Mouse (Mus musculus): ENCODE measurements at regions not wholly inside any gene's neighbourhood (a gene's known extent, or its start where the extent isn't known, plus 50 kb on each side); places are given as distances from the start of the nearest gene placed in this dataset.
A peak's percentile ranks its signal among the peaks of the same experiment; 100 is the strongest.

DNA sequence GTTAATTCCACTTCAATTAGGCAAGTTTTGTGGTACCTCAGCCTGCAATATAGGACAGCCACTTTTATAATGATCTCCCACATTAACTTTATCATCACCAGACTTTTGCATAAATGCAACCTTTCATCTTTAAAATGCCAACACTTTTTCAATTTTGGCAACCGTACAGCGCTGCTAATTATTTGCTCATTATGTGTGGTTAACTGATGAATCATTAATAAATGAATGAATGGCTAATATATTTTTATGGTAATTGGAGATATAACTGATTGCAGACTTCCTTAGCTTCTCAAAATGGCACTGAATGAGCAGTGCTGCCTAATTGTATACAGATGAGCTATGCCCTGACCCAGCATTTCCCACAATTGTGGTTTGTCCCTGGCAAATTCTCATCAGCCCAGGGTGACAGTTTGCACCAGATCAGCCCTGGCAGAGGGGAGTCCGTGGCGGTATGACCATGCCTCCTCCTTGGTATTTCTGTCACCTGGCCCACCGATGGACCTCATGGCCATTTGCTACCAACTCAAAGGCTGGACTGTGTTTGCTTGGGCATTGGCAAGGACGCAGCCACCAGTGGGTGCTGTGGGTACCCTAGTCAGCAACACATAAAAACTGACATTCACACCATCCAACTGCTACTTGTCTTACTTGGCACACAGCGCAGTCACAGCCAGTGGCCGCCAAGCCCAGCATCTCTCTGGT, 173.7 kb upstream of the Lmo4 start:
- DNase-seq, result no peak

DNA sequence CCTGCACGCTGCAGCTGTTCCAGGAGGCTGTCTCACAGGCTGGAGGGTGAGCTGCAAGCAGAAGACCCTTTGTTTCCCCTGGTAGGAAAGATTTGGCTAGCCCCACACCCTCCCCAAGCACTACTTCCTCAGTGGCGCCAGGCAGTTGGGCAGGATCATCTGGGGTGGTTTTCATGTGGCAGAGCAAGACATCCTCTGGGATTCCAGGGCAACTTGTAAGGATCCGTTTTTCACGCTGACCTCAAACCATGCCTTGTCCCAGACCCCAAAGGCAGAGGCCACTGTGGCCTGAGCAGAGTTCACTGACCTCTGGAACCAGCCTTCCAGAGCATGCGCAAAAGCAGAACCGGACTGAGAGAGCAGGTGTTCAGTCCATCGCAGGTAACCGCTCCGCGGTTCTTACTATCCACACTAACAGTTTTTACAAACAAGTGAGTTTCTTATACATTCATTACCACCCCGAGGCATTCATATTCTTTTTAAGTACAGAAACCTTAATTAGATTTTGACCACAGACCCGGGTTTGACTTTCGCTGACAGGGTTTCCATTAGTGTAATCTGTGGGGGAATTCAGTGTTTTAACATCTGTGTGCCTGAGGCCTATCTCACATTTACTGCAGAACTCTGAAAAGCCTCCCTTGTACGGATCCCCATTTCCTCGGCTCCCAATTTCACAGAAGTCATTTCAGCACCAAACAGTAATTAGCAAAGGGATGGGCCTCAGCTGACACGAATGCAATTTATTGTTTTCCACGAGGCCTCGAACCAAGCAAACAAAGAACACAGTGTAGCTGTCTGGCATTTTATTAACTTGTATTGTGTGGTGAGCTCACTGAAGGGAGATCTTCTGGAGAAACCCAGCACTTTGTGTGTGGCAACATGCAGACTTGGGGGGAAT, 172.9 kb upstream of the Lmo4 start:
- DNase-seq, result no peak

DNA sequence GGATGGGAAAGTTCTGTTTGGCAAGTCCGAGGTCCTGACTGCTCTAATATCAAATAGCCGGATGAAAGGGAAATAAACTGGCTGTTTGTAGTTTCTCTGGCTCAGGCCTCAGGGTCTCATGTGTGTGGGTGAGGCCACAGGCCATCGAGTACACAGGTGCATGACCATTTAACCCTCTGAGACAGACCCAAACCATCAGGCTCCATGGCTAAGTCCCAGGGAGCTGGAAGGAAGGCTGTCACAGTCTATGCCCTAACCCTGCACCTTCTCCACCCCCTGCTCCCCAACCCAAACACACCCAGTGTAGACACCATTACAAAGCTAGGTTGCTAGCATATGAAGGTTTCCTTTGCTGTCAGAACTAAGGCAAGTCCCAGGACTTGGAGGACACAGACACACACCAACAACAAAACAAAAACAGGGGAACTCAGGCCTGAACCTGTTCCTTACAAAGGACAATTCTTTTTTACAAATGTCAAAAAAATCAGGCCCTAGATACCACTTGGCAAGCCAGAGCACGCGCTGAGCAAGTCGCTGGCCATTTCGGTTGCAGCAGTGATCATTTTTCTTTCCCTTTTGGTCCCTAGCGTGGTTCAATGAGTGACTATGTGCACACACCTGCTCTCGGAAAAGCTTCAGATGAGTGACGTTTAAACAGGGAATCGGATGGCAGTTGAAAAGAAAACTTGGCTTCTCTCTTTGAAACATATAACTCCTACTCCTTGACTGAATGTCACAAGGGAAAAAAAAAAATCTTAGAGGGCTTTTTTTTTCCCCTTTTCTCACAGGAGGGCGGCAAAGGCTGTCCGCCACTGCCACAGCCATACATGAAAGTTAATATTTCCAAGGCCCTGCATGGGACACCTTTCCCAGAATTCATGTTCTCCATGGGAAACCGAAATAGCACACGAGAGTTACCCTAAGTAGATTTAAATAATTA, 171.7 kb upstream of the Lmo4 start:
- DNase-seq, result no peak

DNA sequence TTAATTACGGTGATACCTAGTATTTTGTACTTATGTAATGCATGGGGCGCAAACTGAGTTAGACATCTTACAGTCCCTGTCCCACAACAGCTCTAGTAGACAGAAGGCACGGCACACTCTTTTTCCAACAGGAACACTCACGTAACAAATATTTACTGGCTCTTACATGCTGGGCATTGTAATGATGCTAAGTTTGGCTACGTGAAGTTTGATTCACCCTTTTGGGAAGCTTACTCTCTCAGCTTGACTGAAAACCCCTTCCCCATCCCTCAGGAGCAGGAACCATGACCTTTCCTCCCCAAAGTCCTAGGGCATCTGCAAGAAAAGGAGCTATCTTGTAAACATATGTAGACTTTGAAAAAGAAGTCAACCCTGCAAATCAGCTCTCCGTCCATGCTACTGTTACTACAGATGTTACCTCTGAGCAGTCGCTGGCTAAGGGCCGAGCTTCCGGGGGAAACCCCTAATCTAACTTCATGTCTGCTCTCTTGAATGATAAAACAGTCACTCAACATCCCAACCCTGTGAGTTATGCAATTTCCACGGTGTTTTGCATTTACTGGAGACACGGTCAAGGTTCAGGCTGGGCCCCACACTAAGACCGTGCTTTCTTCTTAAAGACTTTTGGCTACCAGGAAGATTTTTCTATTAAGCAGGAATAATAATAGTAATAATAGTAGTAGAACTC, 170.8 kb upstream of the Lmo4 start:
- DNase-seq, result no peak

DNA sequence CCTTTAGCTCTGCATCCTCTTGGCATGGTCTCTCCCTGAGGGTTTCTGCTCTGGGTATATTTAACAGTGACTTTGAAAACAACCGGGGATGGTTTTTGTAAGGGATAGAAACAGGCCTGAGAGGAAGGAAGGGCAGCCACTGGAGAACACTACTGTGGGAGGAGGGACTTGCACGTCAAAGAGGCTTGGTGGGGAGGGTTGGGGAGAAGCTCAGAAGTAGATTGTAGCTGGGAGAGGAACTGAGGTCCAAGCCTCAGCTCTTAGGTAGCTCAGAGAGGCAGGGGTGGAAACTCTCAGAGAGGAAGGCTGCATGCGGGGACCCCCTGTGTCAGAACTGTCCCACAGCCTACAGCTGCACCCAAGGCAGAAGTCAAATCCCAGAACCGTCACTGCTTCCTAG, 163.3 kb upstream of the Lmo4 start:
- DNase-seq, result no peak

DNA sequence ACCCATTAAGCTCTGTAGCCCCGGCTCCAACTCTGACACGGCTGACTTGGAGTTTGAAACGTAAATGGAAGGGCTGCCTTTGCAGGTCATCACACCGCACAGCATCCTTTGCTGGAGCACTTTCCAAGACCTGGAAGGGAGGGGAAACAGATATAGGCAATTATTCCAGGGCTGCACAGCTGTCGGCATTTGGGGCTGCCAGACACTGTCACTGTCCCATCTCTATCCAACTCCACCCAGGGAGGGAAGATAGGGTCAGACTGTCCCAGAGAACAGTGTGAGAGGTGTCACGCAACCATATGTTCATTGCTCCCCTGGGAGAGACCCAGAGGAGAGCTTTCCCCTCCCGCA, 162.7 kb upstream of the Lmo4 start:
- DNase-seq, result no peak

DNA sequence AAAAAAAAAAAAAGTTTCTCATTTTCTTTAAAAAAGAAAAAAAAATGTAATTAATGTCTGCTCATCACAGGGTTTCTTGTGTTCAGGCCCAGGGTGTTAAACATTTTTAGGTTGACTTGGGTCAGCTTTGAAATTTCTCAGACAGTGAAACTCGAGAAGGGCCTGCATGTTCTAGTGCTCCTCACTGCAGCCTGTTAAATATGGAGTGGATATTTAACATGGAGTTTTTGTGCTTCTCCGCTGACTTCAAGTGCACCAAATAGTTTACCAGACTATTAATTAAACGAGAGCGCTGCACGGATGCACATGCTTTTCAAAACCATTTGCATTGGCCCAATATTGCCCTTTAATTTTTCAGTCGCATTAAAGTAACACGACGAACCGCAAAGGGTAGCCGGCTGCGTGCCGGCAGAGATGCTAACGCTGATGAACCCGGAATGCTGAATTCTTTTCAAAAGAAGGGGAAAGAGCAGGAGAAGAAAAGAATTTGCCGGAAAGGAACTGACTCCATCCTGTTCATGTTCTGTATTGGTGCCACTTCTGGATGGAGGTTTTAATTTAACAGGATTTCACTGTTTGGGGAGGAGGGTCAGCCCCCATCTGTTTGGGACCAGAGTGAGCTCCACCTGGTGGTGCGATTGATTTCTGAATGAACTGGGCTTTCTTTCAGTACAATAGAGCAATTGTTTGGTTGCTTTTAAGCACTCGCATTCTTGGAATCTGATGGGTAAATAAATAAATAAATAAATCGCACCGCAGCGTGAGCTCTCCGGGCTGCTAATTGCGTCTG, 162.2 kb upstream of the Lmo4 start:
- DNase-seq, result no peak

DNA sequence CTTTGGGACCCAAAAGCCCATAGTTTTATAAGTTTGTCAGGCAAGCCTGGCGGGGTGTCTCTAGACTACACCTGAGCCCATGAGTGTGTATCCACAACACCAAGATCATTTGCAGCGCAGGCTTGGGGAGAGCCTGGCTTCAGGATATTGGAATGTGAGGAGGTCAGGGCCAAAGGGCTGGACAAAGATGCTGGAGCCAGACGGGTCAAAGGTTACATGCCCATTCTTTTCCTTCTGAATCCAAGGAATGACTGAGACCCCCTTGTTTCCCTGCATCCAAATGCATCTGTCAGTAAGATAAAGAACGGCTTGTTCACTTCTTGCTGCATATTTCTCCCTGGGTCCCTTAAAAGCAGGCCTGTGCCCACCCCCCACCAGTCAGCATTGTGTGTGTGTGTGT, 160.9 kb upstream of the Lmo4 start:
- no peak for DNase-seq

DNA sequence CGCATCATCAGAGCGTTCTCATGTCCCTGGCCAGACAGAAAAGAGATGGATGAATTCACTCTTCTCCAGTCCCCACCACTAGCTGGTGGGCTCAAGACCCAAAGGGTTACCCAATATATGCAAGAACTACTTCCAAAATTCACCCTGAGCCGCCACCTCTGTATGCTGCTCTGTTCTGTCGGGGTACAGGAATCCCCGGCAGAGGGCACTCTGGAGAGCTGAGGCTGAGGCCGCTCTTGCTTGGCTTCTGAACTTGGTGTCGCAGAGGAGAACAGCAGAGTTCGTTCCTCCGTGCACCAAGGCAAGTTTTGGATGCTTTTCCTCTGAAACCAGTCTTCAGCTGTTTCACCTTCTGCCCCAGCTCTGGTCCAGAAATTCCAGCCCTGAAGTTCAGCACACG, 157.5 kb upstream of the Lmo4 start:
- DNase-seq, result peak; percentile 53

DNA sequence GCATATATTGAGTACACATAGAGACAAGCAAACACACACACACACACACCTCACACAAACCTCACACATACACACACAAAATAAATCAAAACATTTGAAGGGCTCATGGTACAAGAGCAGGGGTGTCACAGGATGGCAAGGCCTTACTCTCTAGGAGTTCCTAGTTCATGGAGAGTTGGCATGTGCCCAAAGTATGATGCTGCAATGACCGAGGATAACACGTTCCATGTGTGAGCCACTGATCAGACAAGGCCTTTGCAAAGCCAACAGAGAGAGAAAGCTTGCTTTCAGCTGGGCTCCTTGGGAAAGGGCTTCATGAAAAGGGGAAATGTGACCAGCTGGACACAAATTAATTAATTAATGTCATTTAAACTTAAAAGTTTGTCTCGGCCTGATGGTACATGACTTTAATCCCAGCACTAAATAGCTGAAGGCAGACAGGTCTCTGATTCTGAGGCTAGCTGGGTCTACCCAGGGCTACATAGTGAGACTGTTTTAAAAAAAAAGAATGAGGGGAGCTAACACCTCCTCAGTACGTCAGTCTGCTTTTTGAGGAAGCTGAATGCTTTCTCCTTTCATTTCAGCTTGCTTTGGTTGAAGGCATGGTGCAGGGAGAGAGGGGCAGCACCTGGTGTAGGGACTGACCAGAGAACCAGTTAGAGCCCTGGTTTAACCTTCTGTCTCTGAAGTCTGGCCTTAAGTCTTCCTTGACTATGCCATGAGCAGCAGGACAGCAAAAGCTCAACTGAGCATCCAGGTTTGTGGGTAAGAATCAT, 156.4 kb upstream of the Lmo4 start:
- DNase-seq, result no peak

DNA sequence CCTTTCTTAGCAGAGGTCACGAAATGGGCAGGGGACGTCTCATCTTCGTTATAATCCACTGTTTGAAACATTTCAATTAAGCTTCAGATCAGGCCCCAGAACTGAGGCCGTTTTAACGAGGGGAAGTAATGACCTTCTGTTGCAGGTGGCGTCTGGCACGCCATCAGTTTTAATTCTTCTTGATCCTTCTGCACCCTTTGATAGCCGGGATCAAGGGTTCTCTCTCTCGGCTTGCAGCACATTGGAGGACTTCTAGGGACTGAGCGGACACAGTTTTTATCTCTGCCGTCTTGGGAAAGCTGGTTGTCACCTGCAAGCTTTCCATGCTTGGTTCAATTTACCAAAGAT, 151.9 kb upstream of the Lmo4 start:
- no peak for DNase-seq

DNA sequence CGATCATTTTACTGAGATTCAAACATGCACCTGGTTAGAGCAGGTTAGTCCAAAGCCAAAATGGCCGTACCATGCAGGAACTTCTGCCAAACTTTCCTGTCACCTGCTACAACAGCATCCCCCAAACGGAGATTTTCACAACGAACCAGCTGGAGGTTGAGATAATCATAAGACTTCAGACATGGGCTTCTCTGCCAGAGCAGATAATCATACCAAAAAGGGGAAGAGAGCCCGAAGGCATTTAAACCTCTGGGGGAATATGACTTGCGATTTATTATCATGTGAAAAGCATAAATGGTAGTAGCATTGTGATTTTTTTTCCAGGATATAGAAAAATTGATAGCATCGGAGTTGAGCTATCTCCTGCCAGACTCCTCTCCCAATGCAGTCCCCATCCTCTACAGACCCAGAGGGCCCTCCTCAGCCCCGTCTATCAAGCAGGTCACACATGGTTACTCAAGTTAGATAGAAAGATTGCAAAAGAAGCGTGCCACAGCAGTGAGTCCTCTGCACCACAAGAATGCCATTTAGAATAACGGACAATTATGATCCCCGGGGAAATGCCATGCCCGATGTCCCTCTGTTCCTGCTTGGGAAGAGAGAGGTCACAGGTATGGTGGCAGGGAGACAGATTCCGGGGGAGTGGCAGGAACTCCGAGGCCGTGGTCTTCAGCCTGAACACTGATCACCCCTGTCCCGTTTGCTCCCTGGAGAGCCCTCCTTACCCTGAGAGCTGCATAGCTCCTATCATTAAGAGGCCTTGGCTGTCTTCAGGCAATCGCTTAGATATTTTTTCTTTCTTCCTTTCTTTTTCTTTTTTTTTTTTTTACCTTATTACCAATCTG, 151.3 kb upstream of the Lmo4 start:
- DNase-seq, result no peak

DNA sequence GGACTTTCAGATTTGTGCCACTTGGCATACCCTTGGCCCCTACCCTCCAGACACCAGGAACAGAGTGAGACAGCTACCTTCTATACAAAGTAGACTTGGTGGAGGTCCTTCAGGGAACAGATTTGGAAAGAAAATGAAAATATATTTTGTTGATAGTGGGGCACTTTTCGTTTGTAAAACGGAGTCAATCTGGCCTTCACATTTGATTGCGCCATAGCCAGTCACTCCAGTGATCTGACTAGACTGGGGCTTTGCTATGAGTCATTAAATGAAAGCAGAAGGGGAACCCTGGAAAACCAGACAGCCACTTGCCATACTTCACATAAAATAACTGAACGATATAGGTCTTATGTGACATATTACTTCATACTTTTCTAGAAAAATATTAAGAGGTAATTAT, 147.5 kb upstream of the Lmo4 start:
- DNase-seq, result no peak

DNA sequence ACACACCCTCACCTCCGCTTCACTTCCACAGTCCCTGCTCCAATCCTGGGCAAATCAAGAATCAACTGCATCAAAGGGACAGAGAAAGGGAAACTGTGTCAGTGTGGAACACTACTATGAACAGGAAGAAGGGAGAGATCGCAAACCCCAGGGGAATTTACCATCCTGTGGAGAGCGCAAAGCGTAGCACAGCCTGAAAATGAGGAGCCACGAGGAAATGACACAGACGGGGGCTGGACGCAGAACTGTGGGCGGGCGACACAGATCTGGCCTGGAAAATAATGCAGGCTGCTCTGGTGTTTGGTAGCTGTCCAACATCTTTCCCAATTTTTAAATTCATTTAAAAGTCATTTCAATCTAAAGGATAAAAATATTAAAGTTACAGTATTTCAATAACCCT, 143.4 kb upstream of the Lmo4 start:
- no peak for DNase-seq

DNA sequence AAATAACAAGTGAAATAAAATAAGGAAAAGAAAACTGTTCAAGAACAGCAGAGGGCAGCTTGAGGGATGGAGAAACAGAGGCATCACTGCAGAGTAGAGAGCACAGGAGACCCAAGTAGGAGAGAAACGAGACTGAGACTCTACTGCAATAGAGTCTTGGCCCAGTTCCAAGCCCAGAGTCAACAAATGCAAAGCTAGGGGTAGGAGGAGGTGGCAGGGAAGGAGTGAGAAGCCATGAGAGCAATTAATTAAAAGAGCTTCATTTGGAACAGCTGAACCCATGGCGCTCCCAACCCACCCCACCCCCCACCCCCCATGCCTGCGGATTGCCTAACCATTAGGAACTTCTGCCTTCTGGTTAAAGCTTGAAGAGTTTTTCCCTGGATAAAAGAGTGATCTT, 130.2 kb upstream of the Lmo4 start:
- no peak for DNase-seq

DNA sequence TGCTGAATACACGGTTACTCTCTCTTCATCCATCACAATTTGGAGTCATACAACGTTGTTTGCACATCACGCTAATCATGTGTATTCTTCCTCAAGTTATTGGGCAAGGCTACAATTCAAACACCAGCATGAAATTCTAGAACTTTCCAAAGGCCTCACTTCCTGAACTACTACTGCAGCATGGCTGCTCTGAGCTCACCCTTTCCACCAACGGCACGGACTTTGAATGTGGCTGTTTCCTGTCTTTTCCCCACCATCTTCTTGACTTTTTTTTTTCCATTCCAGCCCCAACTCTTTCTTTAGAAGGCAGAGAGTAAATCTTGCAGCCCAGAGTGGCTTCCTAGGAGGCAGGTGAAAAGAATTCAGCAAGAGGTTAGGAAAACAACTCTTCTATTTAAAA, 129.2 kb upstream of the Lmo4 start:
- DNase-seq, result no peak

DNA sequence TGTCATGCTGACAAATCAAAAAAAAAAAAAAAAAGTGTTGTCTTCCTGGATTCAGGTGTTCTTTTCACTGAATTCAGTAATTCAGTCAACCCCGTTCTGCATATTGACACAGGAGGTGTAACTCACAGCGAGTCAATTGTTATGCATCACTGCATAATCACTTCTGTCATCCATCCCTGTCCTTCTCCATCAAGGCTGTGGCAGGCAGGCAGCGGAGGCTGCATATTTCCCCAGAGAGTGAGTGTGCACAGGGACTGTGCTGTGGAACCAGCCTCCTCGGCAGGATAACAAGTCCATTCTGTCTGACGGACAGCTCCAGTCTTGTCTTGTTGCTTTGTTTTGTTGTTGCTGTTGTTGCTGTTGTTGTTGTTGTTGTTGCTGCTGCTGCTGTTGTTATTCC, 127.3 kb upstream of the Lmo4 start:
- no peak for DNase-seq

DNA sequence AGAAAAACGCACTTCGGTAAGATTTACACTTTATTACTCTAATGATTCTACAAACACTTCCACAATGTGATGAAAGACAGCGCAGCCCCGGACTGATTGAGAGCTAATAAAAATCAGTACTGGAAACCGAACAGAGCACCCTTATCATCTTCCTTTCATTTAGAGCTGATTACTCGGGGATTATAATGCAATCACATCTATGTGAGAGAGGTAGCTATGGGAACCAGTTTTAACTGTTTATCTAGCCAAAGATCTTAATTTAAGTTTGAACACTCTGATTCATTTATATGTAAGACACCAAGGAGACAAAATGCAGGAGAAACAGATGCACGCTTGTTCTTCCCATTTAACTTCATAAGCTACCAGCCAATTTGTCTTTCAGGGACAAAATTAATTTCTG, 124.1 kb upstream of the Lmo4 start:
- DNase-seq, result no peak

DNA sequence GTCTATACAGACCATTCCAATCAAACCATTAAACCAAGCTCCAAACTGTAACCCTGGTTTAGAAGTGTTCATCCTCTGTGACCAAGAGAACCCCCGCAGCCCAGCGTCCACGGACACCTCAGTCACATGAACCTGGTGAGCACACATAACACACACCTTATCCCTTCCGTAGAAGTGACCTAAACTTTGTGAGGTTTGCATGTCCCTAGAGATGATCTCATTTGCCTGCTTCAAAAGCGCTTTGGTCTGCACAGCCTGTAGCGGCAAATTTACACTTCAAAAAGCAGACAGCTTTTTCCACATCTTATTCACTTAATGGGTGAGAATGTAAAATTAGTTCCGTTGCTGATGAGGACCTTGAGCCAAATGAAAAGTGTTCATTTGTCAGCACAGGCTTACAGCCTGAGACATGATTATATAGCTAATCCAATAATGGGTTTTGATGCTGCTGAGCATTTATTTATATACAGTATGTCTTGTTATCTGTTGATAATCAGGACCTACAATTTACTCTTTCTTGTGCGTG, 122.3 kb upstream of the Lmo4 start:
- no peak for DNase-seq

DNA sequence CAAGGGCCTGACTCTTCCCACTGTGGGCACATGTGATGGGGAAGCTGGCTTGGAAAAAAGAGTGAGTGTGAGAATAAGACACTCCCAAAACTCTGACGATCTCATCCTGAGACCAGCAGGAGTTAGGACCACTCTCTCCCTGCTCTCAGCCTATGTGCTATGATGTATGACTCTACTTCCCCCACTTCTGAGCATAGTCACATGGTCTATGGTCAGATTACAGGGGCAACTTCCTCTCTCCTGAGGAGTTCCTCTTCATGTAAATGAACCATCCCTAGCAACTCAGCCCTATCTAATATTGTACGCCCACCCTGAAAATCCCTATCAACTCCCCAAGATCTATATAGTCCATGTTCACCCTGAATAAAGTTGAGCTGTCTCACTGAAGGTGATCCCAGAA, 120.0 kb upstream of the Lmo4 start:
- DNase-seq, result no peak
